Mouse (Mus musculus) ES-E14 (cell line): Measurements from ENCODE around the gene Clec1b.

Source experiments
- CHD2 ChIP-seq: IDR thresholded peaks from 2 replicates; pipeline ENCODE4 v1.6.1; 2014; ENCODE audit warnings: mild to moderate bottlenecking, low read depth, low read length, inconsistent platforms
- HCFC1 ChIP-seq: IDR thresholded peaks from 2 replicates; pipeline ENCODE4 v1.6.1; 2012; ENCODE audit warnings: low read length, inconsistent platforms, borderline replicate concordance; ENCODE audit not compliant: insufficient read depth
- ZC3H11A ChIP-seq: IDR thresholded peaks from 2 replicates; pipeline ENCODE4 v1.6.1; 2012; ENCODE audit warnings: low read depth, mild to moderate bottlenecking, inconsistent platforms, low read length, borderline replicate concordance

DNA sequence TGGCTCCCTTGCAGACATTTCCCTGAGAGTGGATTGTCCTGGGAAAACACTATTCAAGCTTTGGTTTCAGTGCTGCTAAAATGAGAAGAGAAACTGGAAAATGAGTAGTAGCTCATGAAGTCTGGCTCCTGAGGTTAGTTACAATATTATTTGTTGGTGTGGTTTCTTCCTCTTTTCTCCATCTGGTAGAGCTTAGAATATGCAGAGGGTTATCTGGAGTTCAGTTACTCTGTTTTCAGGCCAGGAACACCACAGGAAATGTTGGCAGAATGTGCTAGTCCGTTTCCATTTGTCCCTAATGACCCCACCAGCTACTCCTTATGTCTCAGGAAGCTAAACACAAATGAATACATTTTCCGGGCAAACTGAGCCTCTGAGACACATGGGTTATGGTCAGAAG lies 10.2 kb downstream of the Clec1b start:
- TF ChIP-seq HCFC1: no peak
- no peak for TF ChIP-seq ZC3H11A
- TF ChIP-seq CHD2: no peak
